Comparison of ENCODE assay signal across 21 mouse cellular contexts in the genomic region with DNA sequence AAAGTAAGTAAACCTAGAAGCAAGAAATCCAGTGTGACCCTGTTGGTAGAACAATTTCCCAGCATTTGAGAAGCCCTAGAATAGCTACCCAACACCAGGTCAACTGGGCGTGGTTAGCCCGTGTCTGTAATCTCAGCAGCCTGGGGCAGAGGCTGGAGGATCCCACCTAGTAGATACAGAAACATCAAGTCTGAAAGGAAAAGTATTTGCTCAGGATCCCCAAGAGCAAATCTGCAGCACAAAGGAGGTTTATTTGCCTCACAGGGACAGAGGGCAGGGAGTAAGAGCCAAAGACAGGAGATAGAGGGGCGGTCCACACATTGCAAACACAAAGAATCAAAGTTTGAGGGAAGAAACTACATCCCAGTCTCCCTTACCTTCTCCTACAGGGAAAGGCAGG.
"Had no signal": no experiment of that assay in that cellular context is flagged by ENCODE, and none has a peak within 500 bp of the region (broad histone marks: within the 10 kb centered on the region; RNA-seq: fewer than 3 reads in every experiment).

No protein-coding gene starts in this region.

- H3K4me2 ChIP-seq: lung, embryonic 15.5 days; midbrain, embryonic 11.5 days; midbrain, embryonic 13.5 days; midbrain, embryonic 15.5 days; neural tube, embryonic 13.5 days; neural tube, embryonic 15.5 days had no signal

- H3K27me3 ChIP-seq: lung, embryonic 15.5 days; midbrain, embryonic 15.5 days; neural tube, embryonic 13.5 days; neural tube, embryonic 15.5 days had no signal

- H3K36me3 ChIP-seq: lung, embryonic 15.5 days; midbrain, embryonic 13.5 days; midbrain, embryonic 15.5 days; neural tube, embryonic 13.5 days; neural tube, embryonic 15.5 days had no signal

- H3K9me3 ChIP-seq: lung, embryonic 15.5 days; megakaryocyte, embryonic 14.5 days; midbrain, embryonic 13.5 days; midbrain, embryonic 15.5 days; neural tube, embryonic 13.5 days; neural tube, embryonic 15.5 days had no signal

- H3K9ac ChIP-seq: lung, embryonic 15.5 days; midbrain, embryonic 13.5 days; midbrain, embryonic 15.5 days; neural tube, embryonic 13.5 days; neural tube, embryonic 15.5 days had no signal

- DNase-seq: lung, adult 18-20 months; lung, postnatal 14 days; lung, postnatal 36 days; retina, postnatal 1 day; right cerebral cortex, adult 18-20 months; right cerebral cortex, postnatal 25 days; right cerebral cortex, postnatal 4 days; spleen, adult 18-20 months; thymus, adult 18-20 months; thymus, postnatal 14 days; thymus, postnatal 36 days had no signal

- ATAC-seq: lung, postnatal 0 days; midbrain, embryonic 13.5 days; midbrain, embryonic 15.5 days had no signal

- H3K4me1 ChIP-seq: midbrain, embryonic 13.5 days; midbrain, embryonic 15.5 days; neural tube, embryonic 13.5 days; neural tube, embryonic 15.5 days had no signal

- H3K27ac ChIP-seq: lung, embryonic 15.5 days; macrophage; midbrain, embryonic 13.5 days; midbrain, embryonic 15.5 days; neural tube, embryonic 13.5 days; neural tube, embryonic 15.5 days had no signal

- H3K4me3 ChIP-seq: lung, embryonic 15.5 days; midbrain, embryonic 13.5 days; midbrain, embryonic 15.5 days; myocyte; neural tube, embryonic 13.5 days; neural tube, embryonic 15.5 days had no signal
